Mouse (Mus musculus) stomach, embryonic 16.5 days (tissue): ENCODE measurements around the gene Ntn1. TPM values are rescaled to one million over a fixed set of nuclear protein-coding genes. Genes with fewer than 3 reads are reported as not detected.

Source experiments
- ATAC-seq: fragments of 200-750 bp; cut with Nextera tagmentation; 2 replicates; pipeline ENCODE4 v1.8.0; 2017; ENCODE audit warnings: moderate number of reproducible peaks, moderate TSS enrichment; ENCODE audit not compliant: insufficient read depth, low FRiP score
- H3K27ac ChIP-seq: fragments of 300-500 bp; sonication (generic); 2 replicates; pipeline ENCODE4 v1.5.1; 2014; ENCODE audit warnings: low read length
- H3K27me3 ChIP-seq: fragments of 300-500 bp; sonication (generic); 2 replicates; pipeline ENCODE4 v1.6.1; 2014; ENCODE audit warnings: low read length, control low read depth, mixed read lengths; ENCODE audit not compliant: control insufficient read depth, insufficient read depth
- H3K36me3 ChIP-seq: fragments of 300-500 bp; sonication (generic); 2 replicates; pipeline ENCODE4 v1.6.1; 2014; ENCODE audit warnings: low read length; ENCODE audit not compliant: control insufficient read depth, insufficient read depth
- H3K4me1 ChIP-seq: fragments of 300-500 bp; sonication (generic); 2 replicates; pipeline ENCODE4 v1.6.1; 2014; ENCODE audit warnings: low read length, control low read depth, mixed read lengths; ENCODE audit not compliant: control insufficient read depth, insufficient read depth
- H3K4me2 ChIP-seq: fragments of 300-500 bp; sonication (generic); 2 replicates; pipeline ENCODE4 v1.6.1; 2014; ENCODE audit warnings: low read depth, low read length, mixed read lengths
- H3K4me3 ChIP-seq: fragments of 300-500 bp; sonication (generic); replicated peaks from 2 replicates; pipeline ENCODE4 v1.5.1; 2014; ENCODE audit warnings: mild to moderate bottlenecking, low read length
- H3K9ac ChIP-seq: fragments of 300-500 bp; sonication (generic); 2 replicates; pipeline ENCODE4 v1.6.1; 2014; ENCODE audit warnings: low read length
- H3K9me3 ChIP-seq: fragments of 300-500 bp; sonication (generic); replicated peaks from 2 replicates; pipeline ENCODE4 v1.6.1; 2016; ENCODE audit warnings: low read length, control low read depth; ENCODE audit not compliant: control insufficient read depth
- WGBS: fragments of 180-500 bp; shearing (Covaris S2); extraction: QIAGEN DNeasy Blood & Tissue Kit; methylation state at CpG from one replicate; pipeline ENCODE4 v1.1.7; 2014; 5-methylcytosine and 5-hydroxymethylcytosine counted together
- polyA plus RNA-seq: library from polyadenylated mRNA; unstranded; fragments of >200 nt; fragmentation: Nextera tagmentation; extraction: Ambion mirVana; gene quantifications from 2 replicates; pipeline ENCODE4 v1.2.1, GENCODE M21; 2015

Gene Ntn1
- polyA plus RNA-seq, 1 experiment from 2014 or later, result 13.5 TPM

DNA sequence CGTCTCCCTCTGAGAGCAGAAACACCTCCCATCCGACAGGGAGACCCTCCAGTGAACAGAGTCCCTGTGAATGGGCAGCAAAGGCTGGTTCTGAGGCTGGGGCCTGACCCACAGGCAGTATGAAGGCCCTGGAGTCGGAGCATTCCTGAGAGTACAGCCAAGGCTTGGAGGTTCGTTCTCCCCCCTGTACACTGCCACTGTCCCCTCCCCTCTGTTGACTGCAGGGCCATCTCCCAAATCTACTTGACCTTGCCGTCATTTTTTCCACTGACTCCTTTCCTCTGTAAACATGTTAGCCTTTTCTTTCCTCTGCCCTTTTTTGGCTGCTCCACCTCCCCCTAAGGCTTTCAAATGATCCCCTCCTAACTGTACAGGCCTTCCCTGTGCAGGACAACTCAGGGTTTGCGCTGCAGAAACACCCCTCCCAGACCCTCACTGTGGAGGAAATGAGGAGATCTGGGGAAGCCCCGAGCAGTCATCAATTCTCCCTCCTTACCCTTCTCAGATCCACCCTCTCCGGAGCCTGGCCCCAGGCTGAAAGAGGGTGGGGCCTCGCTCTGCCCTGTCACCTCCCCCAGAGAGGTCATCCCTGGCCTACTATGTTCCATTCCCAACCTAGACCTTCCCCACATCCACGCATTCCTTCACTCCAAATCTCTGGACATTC is 114.3 kb downstream of the Ntn1 start:
- Histone ChIP-seq H3K4me2 (no peak overlapping the region), H3K4me3 (no peak overlapping the region), H3K36me3 (no peaks in the 10 kb centered on the region), H3K9ac (peak overlapping the region; percentile 49; the same call in 1 of the 2 replicates), H3K27ac (peak overlapping the region; percentile 78), H3K9me3 (no peaks in the 10 kb centered on the region), H3K27me3 (no peaks in the 10 kb centered on the region), H3K4me1 (peaks cover 22% of the 10 kb centered on the region)
- ATAC-seq, result peak; percentile 77
- WGBS, result 31% methylated on average over 10 of the region's 10 CpGs

DNA sequence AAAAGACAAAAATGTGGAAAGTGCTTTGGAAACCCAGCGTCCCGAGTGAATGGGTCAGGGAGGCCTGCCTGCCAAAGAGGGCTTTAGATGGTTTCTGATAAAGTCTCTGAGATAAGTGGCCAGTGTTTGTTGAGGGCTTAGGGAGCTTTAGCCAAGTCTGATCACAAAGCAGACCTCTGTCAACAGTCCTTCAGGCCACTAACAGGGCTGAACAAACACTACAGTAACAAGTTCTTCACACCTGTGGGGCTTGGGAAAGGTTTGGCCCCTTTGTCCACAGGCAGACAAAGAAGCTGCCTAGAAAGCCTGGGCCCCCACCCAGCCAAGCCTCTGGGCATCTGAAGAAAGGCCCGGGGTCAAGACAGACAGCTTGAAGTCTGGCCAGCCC is 114.9 kb downstream of the Ntn1 start:
- Histone ChIP-seq H3K4me3 (no peak overlapping the region), H3K36me3 (no peaks in the 10 kb centered on the region), H3K27ac (peak overlapping the region; percentile 78), H3K4me1 (peaks cover 26% of the 10 kb centered on the region), H3K9ac (peak overlapping the region; percentile 49; the same call in 1 of the 2 replicates), H3K4me2 (no peak overlapping the region), H3K9me3 (no peaks in the 10 kb centered on the region), H3K27me3 (no peaks in the 10 kb centered on the region)
- 31% methylated on average over 3 of the region's 3 CpGs for WGBS
- peak; percentile 53; the same call in 1 of the 2 replicates for ATAC-seq

DNA sequence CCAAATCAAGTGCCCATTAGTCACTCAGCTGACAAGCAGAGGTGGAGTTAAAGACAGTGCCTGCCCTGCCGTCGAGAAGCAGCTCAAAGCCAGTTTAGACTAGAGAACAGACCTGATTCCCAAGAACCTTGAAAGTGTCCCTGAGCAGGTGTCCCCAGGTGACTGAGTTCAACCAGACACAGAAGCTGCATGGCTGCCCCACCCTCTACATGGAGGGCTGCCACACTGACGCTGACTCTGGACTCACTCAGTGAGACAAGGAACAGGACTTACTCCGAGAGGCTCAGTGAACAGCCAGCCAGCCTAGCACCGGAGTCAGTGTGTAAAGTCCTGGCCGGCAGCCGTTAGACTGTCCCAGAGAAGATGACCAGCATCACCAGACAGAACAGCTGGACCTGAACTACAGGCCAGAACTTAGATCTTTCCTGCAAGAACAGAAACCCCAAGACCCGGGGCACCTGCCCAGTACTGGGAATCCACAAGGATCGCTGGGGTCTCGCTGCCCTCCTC is 120.6 kb downstream of the Ntn1 start:
- ATAC-seq, result peak; percentile 45; the same call in 1 of the 2 replicates
- Histone ChIP-seq H3K4me1 (peaks cover 21% of the 10 kb centered on the region), H3K36me3 (no peaks in the 10 kb centered on the region), H3K9ac (peak overlapping the region; percentile 36; the same call in 1 of the 2 replicates), H3K27ac (peak overlapping the region; percentile 41), H3K9me3 (no peaks in the 10 kb centered on the region), H3K27me3 (no peaks in the 10 kb centered on the region), H3K4me2 (no peak overlapping the region), H3K4me3 (no peak overlapping the region)
- 48% methylated on average over 10 of the region's 10 CpGs for WGBS

DNA sequence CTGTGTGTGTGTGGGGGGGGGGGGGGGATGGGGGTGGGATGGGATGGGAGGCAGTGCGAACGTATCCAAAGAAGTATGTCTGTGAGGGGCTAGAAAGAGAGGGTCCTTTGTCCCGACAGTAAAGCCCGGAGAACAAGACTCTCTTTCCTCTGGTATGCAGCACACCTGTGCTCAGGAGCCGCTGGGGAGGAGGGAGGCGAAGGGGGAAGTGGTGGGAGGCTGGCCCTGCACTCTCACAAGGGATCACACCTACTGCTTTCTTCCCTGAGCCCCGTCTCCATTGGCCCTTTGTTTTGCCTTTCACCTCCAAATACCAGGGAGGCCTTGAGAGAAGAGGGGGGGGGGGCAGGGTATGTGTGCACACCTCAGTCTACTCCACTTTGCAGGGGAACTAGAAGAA is 123.7 kb downstream of the Ntn1 start:
- no peak overlapping the region for H3K27ac ChIP-seq
- 55% methylated on average over 7 of the region's 7 CpGs for WGBS

DNA sequence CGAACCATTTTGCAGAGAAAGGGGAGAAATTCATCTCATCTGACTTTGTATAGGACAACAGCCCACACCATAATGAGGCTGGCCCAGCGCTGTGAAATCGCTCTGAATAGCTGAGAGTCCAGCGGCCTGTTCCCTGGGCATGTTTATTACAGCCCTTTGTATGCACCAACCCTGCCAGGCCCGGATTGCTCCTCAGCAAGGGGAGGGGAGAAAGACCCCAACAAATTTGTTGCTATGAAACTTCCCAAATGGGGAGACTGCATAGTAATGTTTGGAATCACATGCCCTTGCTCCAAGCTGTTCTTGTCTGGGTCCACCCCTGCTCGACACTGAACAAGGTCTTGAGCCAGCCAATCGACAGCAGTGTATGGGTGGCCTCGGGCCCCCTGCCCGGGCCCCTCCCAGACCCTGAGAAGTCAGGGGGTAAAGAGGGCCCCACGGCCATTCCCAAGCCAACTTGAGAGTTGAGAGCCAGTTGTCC is 126.3 kb downstream of the Ntn1 start:
- H3K36me3 ChIP-seq, result no peaks in the 10 kb centered on the region
- no peaks in the 10 kb centered on the region for H3K27me3 ChIP-seq
- peak; percentile 68; the same call in 1 of the 2 replicates for ATAC-seq
- H3K4me1 ChIP-seq, result peaks cover under 1% of the 10 kb centered on the region; the same call in 1 of the 2 replicates
- no peak overlapping the region for H3K4me3 ChIP-seq
- H3K4me2 ChIP-seq, result no peak overlapping the region
- no peaks in the 10 kb centered on the region for H3K9me3 ChIP-seq
- peak overlapping the region; percentile 10; the same call in 1 of the 2 replicates for H3K27ac ChIP-seq
- 47% methylated on average over 10 of the region's 10 CpGs for WGBS
- H3K9ac ChIP-seq, result no peak overlapping the region

More for the DNA sequence above, 123.7 kb downstream of the Ntn1 start:
- ATAC-seq, result no peak
- no peak overlapping the region for H3K4me2 ChIP-seq
- no peaks in the 10 kb centered on the region for H3K27me3 ChIP-seq
- peaks cover 21% of the 10 kb centered on the region for H3K4me1 ChIP-seq
- H3K36me3 ChIP-seq, result no peaks in the 10 kb centered on the region
- H3K9ac ChIP-seq, result no peak overlapping the region
- H3K4me3 ChIP-seq, result no peak overlapping the region
- no peaks in the 10 kb centered on the region for H3K9me3 ChIP-seq

DNA sequence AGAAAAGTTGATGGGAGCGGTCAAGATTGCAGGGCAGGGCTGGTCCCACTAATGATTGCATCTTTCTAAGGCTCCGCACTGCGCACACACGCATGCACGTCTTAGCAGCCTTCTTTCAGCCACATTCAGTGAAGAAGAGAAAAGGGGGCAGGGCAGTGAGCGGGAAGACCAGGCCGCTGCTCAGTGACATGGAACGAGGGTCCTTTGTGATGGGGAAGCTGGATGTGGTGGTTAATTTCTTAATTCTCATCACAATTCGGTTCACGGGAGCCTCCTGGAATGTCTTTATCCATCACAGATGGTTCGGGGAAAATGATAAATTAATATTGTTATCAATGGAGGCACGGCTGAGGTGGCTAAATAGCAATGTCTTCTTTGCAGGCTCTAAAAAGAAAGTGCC is 126.8 kb downstream of the Ntn1 start:
- no peak overlapping the region for H3K27ac ChIP-seq
- 73% methylated on average over 12 of the region's 12 CpGs for WGBS

DNA sequence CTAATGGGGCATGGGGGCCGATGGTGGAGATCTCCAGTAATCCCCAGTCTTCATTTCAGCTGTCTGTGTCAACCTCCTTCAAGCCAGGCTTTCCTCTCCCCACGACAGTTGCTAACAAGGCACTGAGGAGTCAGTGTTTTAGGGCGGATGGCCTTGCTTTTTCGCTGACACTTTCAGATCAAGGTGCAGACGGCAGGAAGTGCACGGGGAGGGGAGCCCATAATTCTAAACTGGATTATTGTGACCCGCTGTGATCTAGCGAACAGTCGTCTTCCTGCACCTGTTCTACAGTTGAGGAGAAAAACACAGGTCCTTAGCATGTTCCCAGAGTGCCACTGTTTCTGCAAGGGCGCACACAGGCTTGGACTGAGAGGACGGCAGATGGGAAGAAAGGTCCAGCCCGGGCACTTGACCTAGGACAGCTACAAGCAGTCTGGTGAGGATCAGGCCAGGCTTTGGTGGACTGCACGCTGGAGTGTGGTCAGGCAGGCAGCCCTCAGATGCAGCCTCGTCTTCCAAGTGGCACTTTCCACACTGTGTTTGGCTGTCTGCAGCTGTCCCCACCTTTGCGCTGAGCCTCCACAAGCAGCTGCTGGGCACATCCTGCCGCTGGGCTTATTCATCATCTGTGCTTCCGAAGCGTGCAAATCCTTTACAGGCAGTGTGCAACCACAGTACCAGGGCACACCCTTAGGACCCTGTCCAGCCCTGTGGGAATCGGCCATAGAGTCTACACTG is 129.7 kb downstream of the Ntn1 start:
- 63% methylated on average over 19 of the region's 19 CpGs for WGBS
- H3K4me2 ChIP-seq, result no peak overlapping the region
- no peak overlapping the region for H3K4me3 ChIP-seq
- no peak for ATAC-seq
- H3K9me3 ChIP-seq, result no peaks in the 10 kb centered on the region
- H3K27me3 ChIP-seq, result no peaks in the 10 kb centered on the region
- H3K36me3 ChIP-seq, result no peaks in the 10 kb centered on the region
- no peak overlapping the region for H3K27ac ChIP-seq
- H3K9ac ChIP-seq, result no peak overlapping the region
- no peaks in the 10 kb centered on the region for H3K4me1 ChIP-seq

More for the DNA sequence above, 126.8 kb downstream of the Ntn1 start:
- H3K4me3 ChIP-seq, result no peak overlapping the region
- H3K4me1 ChIP-seq, result no peaks in the 10 kb centered on the region
- no peaks in the 10 kb centered on the region for H3K9me3 ChIP-seq
- H3K4me2 ChIP-seq, result no peak overlapping the region
- no peak overlapping the region for H3K9ac ChIP-seq
- ATAC-seq, result no peak
- no peaks in the 10 kb centered on the region for H3K36me3 ChIP-seq
- no peaks in the 10 kb centered on the region for H3K27me3 ChIP-seq

DNA sequence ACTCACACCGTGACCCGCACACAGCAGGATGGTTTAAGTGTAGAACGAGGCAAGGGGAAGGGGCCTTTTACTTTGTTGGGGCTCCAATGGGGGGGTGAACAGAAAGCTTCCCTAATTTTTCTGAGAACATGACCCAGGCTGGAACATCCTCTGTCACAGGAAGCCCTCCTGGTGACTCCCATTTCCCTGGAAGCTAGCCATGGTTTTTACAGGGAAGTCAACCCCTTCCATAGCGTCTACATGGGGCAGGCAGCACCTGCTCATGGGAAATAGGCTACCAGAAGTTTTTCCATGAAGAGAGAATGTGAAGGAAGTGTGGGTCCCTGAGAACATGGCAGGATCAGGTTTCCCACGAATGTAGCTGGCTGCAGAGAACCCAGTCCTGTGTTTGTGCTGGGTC is 136.3 kb downstream of the Ntn1 start:
- 82% methylated on average over 5 of the region's 5 CpGs for WGBS
- Histone ChIP-seq H3K27me3 (no peaks in the 10 kb centered on the region), H3K4me2 (no peak overlapping the region), H3K9ac (no peak overlapping the region), H3K9me3 (no peaks in the 10 kb centered on the region), H3K4me1 (peaks cover 10% of the 10 kb centered on the region), H3K27ac (no peak overlapping the region), H3K36me3 (no peaks in the 10 kb centered on the region), H3K4me3 (no peak overlapping the region)
- no peak for ATAC-seq

DNA sequence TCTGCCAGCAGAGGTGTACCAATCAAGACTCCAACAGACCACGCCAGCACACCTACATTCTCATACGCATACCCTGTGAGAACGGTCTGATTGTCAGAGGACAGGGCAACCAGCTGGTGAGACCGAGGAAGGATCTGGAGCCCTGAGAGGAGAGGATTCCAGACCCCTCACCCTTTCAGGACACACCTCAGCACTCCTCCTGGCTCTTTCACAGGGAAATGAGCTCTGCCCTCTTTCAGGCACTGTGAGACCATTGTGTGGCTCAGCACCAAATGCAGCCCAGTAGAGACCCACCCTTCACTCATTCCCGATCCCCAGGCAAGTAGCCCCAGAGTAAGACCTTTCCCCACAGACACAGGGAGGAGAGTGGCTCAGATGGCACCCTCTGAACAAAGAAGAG is 137.5 kb downstream of the Ntn1 start:
- 85% methylated on average over 5 of the region's 5 CpGs for whole genome bisulfite sequencing
- Histone ChIP-seq H3K27ac (no peak overlapping the region), H3K4me3 (no peak overlapping the region), H3K4me1 (peaks cover 10% of the 10 kb centered on the region), H3K9me3 (no peaks in the 10 kb centered on the region), H3K36me3 (no peaks in the 10 kb centered on the region), H3K9ac (no peak overlapping the region), H3K4me2 (no peak overlapping the region), H3K27me3 (no peaks in the 10 kb centered on the region)
- ATAC-seq, result no peak
